Mouse (Mus musculus): ENCODE results near the gene Fstl4. TPM values are rescaled to one million over a fixed set of nuclear protein-coding genes. Genes with fewer than 3 reads are reported as not detected.

The Fstl4 gene
- polyA plus RNA-seq, 1 experiment, result 0.05 TPM

DNA sequence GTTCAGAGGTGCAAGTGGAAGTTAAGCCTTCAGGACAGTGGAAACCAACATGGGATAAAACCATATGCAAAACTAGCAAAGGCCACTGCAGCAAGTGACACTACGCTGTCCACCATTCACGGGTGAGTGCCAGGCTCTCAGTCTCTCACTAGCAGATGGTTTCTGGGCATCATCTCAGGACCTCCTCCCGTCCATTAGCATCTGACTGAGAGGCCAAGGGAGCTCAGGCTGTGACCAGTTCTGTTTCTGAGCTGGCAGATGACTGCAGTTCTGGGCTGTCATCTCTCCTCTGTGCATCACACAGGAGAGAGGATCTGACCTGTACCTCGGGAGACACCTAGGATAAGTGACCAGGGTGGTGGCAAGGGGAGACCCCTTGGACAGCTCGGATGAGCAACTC, 249.5 kb downstream of the Fstl4 start:
- TF ChIP-seq CTCF (conservative IDR thresholded peaks at IDR 0.05; ENCODE audit: insufficient read depth, insufficient read length, low read depth, low read length) (no peak), POLR2A (IDR thresholded peaks at IDR 0.05; ENCODE audit: low read depth, low read length) (no peak)
- Histone ChIP-seq H3K4me1 (ENCODE audit: control insufficient read depth, insufficient read depth, low read length) (no peaks in the 10 kb centered on the region), H3K4me3 (ENCODE audit: insufficient read depth, low read depth, low read length) (no peak overlapping the region), H3K27ac (ENCODE audit: insufficient read depth, low read depth, low read length) (no peak overlapping the region), H3K36me3 (ENCODE audit: control insufficient read depth, insufficient read depth, low read length) (no peaks in the 10 kb centered on the region), H3K27me3 (replicated peaks; ENCODE audit: control insufficient read depth, insufficient read depth, low read length) (no peaks in the 10 kb centered on the region)
- WGBS, result 74% methylated on average over 5 of the region's 5 CpGs
- no peak for DNase-seq

DNA sequence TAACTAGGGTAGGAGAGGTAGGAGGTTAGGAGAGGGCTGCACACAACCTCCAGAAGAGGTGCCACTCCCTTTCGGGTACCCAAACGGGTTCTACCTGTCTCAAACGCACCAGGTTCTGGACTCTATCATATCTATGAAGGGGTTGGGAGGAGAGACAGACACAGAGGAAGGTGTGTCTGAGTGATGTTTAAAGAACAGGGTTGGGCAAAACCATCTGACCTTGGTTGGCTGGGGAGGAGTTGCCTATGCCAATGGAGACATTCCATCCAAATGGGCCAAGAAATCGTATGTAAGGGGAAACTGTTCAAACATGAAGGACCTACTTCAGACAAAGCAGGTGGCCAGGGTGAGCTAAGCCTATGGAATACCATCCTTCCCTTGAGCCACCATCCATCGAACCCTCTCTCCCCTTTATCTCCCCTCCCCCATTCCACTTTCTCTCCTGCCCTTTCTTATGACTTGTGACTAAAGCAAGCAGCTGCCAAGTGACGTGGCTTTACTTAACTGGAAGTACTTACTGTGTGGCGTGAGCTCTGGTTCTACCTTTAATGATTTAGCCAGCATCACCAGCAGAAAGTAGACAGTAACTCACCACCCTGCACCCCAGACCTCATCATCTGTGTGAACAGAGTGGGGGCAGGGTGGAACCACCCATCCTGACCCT, 252.1 kb downstream of the Fstl4 start:
- Histone ChIP-seq H3K27ac (ENCODE audit: insufficient read depth, low read depth, low read length) (no peak overlapping the region), H3K4me3 (ENCODE audit: insufficient read depth, low read depth, low read length) (no peak overlapping the region), H3K27me3 (replicated peaks; ENCODE audit: control insufficient read depth, insufficient read depth, low read length) (no peaks in the 10 kb centered on the region), H3K36me3 (ENCODE audit: control insufficient read depth, insufficient read depth, low read length) (no peaks in the 10 kb centered on the region), H3K4me1 (ENCODE audit: control insufficient read depth, insufficient read depth, low read length) (no peaks in the 10 kb centered on the region)
- 81% methylated on average over 7 of the region's 7 CpGs for WGBS
- no peak for DNase-seq
- no peak for TF ChIP-seq CTCF (conservative IDR thresholded peaks at IDR 0.05; ENCODE audit: insufficient read depth, insufficient read length, low read depth, low read length)

DNA sequence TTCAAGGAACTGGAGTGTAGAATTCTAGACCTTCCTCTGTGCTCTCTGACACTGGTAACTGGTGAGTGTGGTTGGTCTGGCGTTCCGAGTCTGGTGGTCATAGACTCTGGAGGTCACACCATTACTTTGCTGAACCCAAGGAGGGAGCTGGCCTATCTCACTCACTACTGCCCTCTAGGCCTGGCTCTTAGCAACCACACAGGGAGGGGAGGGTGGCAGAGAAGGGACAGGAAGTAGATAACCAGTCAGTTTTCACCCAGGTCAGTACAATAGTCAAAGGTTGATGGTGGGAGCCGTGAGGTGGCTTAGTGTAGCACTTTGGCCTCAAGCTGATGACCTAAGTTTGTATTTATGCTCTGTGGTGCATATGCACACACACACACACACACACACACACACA, 255.1 kb downstream of the Fstl4 start:
- Histone ChIP-seq H3K36me3 (ENCODE audit: control insufficient read depth, insufficient read depth, low read length) (no peaks in the 10 kb centered on the region), H3K27me3 (replicated peaks; ENCODE audit: control insufficient read depth, insufficient read depth, low read length) (no peaks in the 10 kb centered on the region), H3K4me1 (ENCODE audit: control insufficient read depth, insufficient read depth, low read length) (no peaks in the 10 kb centered on the region), H3K4me3 (ENCODE audit: insufficient read depth, low read depth, low read length) (no peak overlapping the region), H3K27ac (ENCODE audit: insufficient read depth, low read depth, low read length) (no peak overlapping the region)
- TF ChIP-seq CTCF (conservative IDR thresholded peaks at IDR 0.05; ENCODE audit: insufficient read depth, insufficient read length, low read depth, low read length) (no peak), POLR2A (IDR thresholded peaks at IDR 0.05; ENCODE audit: low read depth, low read length) (no peak)
- WGBS, result 74% methylated on average over 3 of the region's 3 CpGs
- DNase-seq, result no peak

DNA sequence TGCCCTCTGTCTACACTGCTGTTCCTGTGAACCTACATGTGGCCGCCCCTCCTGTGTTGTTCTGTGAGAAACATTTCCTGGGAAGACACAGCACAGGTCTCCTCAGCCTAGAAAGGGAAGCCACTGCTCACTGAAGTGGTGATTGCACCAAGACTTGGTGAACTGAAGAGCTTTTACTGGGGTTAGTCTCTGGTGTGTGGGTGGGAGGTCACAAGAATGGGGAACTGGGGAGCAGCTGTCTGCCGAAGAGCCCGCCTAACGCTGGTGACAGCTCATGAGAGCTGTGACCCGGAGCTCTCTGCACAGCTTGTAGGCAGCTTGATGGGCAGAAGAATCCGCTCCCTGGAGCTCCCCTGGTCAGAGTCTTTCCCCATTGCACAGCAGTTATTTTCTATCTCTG, 260.0 kb downstream of the Fstl4 start:
- Histone ChIP-seq H3K36me3 (ENCODE audit: control insufficient read depth, insufficient read depth, low read length) (no peaks in the 10 kb centered on the region), H3K4me3 (ENCODE audit: insufficient read depth, low read depth, low read length) (no peak overlapping the region), H3K4me1 (ENCODE audit: control insufficient read depth, insufficient read depth, low read length) (no peaks in the 10 kb centered on the region), H3K27ac (ENCODE audit: insufficient read depth, low read depth, low read length) (no peak overlapping the region), H3K27me3 (replicated peaks; ENCODE audit: control insufficient read depth, insufficient read depth, low read length) (no peaks in the 10 kb centered on the region)
- 59% methylated on average over 6 of the region's 6 CpGs for WGBS
- DNase-seq, result no peak
- TF ChIP-seq POLR2A (IDR thresholded peaks at IDR 0.05; ENCODE audit: low read depth, low read length) (no peak), CTCF (conservative IDR thresholded peaks at IDR 0.05; ENCODE audit: insufficient read depth, insufficient read length, low read depth, low read length) (no peak)

DNA sequence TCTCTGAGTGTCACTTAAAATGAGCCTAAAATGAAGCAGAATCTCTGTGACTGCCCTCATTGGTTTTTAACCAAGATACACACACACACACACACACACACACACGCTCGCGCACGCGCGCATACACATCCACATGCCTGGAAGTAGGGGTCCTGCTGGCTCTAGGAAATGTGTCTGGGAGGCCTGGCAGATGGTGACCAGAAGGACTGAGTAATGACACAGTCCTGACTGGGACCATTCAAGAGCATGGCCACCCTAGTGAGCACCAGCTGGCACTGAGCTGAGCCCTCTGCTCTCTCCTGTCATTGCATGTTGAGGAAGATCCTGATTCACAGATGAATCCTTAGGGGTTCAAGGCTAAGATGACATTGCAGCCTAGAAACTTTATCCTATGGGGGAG, 261.3 kb downstream of the Fstl4 start:
- Histone ChIP-seq H3K27me3 (replicated peaks; ENCODE audit: control insufficient read depth, insufficient read depth, low read length) (no peaks in the 10 kb centered on the region), H3K4me3 (ENCODE audit: insufficient read depth, low read depth, low read length) (no peak overlapping the region), H3K36me3 (ENCODE audit: control insufficient read depth, insufficient read depth, low read length) (no peaks in the 10 kb centered on the region), H3K27ac (ENCODE audit: insufficient read depth, low read depth, low read length) (no peak overlapping the region), H3K4me1 (ENCODE audit: control insufficient read depth, insufficient read depth, low read length) (no peaks in the 10 kb centered on the region)
- TF ChIP-seq POLR2A (IDR thresholded peaks at IDR 0.05; ENCODE audit: low read depth, low read length) (no peak), CTCF (conservative IDR thresholded peaks at IDR 0.05; ENCODE audit: insufficient read depth, insufficient read length, low read depth, low read length) (no peak)
- WGBS, result 99% methylated on average over 6 of the region's 6 CpGs
- no peak for DNase-seq

DNA sequence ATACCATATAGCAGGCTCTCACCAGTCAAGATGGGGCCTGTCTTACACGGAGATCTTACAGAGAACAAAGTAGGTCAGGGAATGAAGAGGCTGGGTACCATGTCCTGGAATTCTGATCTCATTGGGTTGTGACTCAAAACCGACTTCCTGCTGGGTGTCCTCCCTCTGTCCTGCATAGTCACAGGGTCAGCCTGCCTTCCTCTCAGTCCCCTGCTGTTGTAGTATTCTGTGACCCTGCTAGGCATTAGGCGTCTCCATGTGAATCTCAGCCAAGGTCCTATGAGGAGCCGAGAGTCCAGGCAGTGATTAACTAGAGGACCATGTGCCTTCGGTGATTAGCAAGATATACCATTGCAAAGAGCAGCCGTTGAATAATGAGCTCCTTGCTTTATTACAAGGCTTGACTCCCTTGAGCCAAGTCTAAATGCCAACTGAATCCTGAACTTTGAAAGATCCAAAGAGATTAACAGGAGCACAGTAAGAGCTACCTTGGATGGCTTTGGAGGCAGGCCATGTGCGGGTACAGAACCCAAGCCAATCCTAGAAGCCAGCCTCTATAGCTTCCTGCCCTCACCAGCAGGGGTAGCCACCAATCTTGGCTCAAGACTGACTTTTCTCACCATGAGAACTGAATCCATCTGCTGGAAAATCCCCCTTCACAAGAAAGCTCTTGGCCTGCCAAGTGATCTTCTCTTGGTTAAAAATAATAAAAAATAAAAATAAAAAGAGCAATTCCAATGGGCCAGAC, 264.2 kb downstream of the Fstl4 start:
- TF ChIP-seq POLR2A (IDR thresholded peaks at IDR 0.05; ENCODE audit: low read depth, low read length), result no peak
- TF ChIP-seq CTCF (conservative IDR thresholded peaks at IDR 0.05; ENCODE audit: insufficient read depth, insufficient read length, low read depth, low read length), result no peak
- no peak for DNase-seq
- WGBS, result 69% methylated on average over 7 of the region's 7 CpGs

DNA sequence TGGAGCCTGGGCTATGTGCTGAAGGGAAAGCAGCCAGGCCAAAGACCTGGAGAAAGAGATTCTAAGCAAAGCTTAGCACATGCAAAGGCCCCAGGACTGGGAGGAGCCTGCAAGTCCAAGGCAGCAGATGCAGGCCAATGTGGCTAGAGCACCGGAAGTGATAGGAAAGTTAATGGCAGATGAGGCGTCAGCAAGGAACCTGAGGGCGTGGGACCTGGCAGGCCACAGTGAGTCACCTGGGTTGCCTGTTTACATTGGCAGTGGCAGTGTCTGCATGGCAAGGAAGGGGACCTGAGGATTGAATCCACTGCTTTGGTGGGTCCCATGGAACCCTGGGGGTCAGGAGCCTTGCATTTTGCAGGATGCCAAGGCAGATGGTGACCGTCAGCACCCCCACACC, 267.3 kb downstream of the Fstl4 start:
- Histone ChIP-seq H3K27ac (ENCODE audit: insufficient read depth, low read depth, low read length) (no peak overlapping the region), H3K36me3 (ENCODE audit: control insufficient read depth, insufficient read depth, low read length) (no peaks in the 10 kb centered on the region), H3K27me3 (replicated peaks; ENCODE audit: control insufficient read depth, insufficient read depth, low read length) (no peaks in the 10 kb centered on the region), H3K4me1 (ENCODE audit: control insufficient read depth, insufficient read depth, low read length) (no peaks in the 10 kb centered on the region), H3K4me3 (ENCODE audit: insufficient read depth, low read depth, low read length) (no peak overlapping the region)
- no peak for TF ChIP-seq CTCF (conservative IDR thresholded peaks at IDR 0.05; ENCODE audit: insufficient read depth, insufficient read length, low read depth, low read length)
- no peak for TF ChIP-seq POLR2A (IDR thresholded peaks at IDR 0.05; ENCODE audit: low read depth, low read length)
- WGBS, result 82% methylated on average over 4 of the region's 4 CpGs
- DNase-seq, result no peak

More for the DNA sequence above, 264.2 kb downstream of the Fstl4 start:
- H3K27me3 ChIP-seq (replicated peaks; ENCODE audit: control insufficient read depth, insufficient read depth, low read length), result no peaks in the 10 kb centered on the region
- H3K27ac ChIP-seq (ENCODE audit: insufficient read depth, low read depth, low read length), result no peak overlapping the region
- no peaks in the 10 kb centered on the region for H3K36me3 ChIP-seq (ENCODE audit: control insufficient read depth, insufficient read depth, low read length)
- H3K4me3 ChIP-seq (ENCODE audit: insufficient read depth, low read depth, low read length), result no peak overlapping the region
- H3K4me1 ChIP-seq (ENCODE audit: control insufficient read depth, insufficient read depth, low read length), result no peaks in the 10 kb centered on the region

All from kidney, adult 2 months (tissue).